Mouse (Mus musculus) intestine, embryonic 14.5 days (tissue): ENCODE data around the gene Nt5dc3. TPM values are rescaled to one million over a fixed set of nuclear protein-coding genes. Genes with fewer than 3 reads are reported as not detected.

Experiments
- ATAC-seq: fragments of 200-750 bp; cut with Nextera tagmentation; replicated peaks from 2 replicates; pipeline ENCODE4 v1.8.0; 2017; ENCODE audit warnings: low read depth, moderate number of reproducible peaks, moderate TSS enrichment, moderate library complexity; ENCODE audit not compliant: low FRiP score, low TSS enrichment
- DNase-seq: peaks from one replicate; pipeline ENCODE4 v3.0.0-alpha.2; 2018; ENCODE audit warnings: low spot score
- H3K27ac ChIP-seq: fragments of 300-500 bp; sonication (generic); 2 replicates; pipeline ENCODE4 v1.5.1; 2014; ENCODE audit warnings: low read depth, mild to moderate bottlenecking, control low read depth
- H3K27me3 ChIP-seq: fragments of 300-500 bp; sonication (generic); replicated peaks from 2 replicates; pipeline ENCODE4 v1.6.1; 2014; ENCODE audit warnings: low read length, control low read depth; ENCODE audit not compliant: control insufficient read depth, insufficient read depth
- H3K36me3 ChIP-seq: fragments of 300-500 bp; sonication (generic); 2 replicates; pipeline ENCODE4 v1.6.1; 2014; ENCODE audit warnings: low read length, control low read depth; ENCODE audit not compliant: control insufficient read depth, insufficient read depth
- H3K4me1 ChIP-seq: fragments of 300-500 bp; sonication (generic); replicated peaks from 2 replicates; pipeline ENCODE4 v1.6.1; 2014; ENCODE audit warnings: low read length, control low read depth, mixed read lengths; ENCODE audit not compliant: control insufficient read depth, insufficient read depth
- H3K4me2 ChIP-seq: fragments of 300-500 bp; sonication (generic); 2 replicates; pipeline ENCODE4 v1.6.1; 2014; ENCODE audit warnings: low read length
- H3K4me3 ChIP-seq: fragments of 300-500 bp; sonication (generic); 2 replicates; pipeline ENCODE4 v1.5.1; 2014; ENCODE audit warnings: low read depth, low read length, control low read depth, mixed read lengths
- H3K9ac ChIP-seq: fragments of 300-500 bp; sonication (generic); 2 replicates; pipeline ENCODE4 v1.6.1; 2014; ENCODE audit warnings: mild to moderate bottlenecking, low read length
- H3K9me3 ChIP-seq: fragments of 300-500 bp; sonication (generic); 2 replicates; pipeline ENCODE4 v1.6.1; 2016; ENCODE audit warnings: low read length, control low read depth; ENCODE audit not compliant: control insufficient read depth
- WGBS: fragments of 180-500 bp; shearing (Covaris S2); extraction: QIAGEN DNeasy Blood & Tissue Kit; methylation state at CpG from one replicate; pipeline ENCODE4 v1.1.7; 2014; 5-methylcytosine and 5-hydroxymethylcytosine counted together
- polyA plus RNA-seq: library from polyadenylated mRNA; unstranded; fragments of >200 nt; fragmentation: Nextera tagmentation; extraction: Ambion mirVana; gene quantifications from 2 replicates; pipeline ENCODE4 v1.2.1, GENCODE M21; 2014

The Nt5dc3 gene
- 1.9 and 2.2 TPM in 2 replicates for polyA plus RNA-seq

DNA sequence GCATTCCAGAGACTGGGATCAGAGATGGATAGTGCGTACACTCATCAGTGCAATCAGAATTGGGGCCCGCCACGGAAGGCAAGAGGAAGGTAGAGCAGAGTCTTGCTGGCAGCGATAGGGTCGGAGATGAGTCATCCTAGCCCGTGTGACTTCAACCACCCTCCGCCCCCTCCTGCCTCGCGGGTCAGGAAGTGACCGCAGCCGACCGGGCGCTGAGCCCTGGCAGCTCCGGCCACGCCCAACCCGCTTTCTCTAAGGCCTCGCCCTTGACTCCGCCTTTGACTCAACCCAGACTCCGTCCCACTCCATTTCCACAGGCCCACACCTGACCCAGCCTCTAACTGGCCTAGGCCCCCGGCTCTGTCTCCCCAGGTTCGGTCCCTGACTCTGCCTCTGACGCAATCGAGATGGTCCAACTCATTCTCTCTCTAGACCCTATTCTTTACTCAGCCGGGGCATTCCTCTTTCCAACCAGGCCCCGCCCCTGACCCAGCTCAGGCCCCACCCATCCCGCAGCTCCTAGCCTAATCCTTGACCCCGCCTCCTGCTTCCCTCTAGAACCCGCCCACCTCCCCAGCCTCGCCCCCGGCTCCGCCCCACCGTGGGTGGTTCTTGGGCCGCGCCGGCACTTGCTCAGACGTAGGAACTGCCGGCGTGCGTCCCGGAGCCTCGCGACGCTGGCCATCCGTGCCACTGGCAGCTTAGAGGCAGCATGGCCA lies at the start of gene Nt5dc3:
Nt5dc3 (plus strand) TSS at position 608 of the 719 bp plus-strand sequence.
- under 1% methylated on average over 44 of the region's 44 CpGs for WGBS
- Histone ChIP-seq H3K36me3 (no peaks in the 10 kb centered on the region), H3K9ac (peak within 1 kb of the TSS; percentile 58), H3K27ac (peak within 1 kb of the TSS; percentile 62; the same call in 1 of the 2 replicates), H3K9me3 (no peaks in the 10 kb centered on the region), H3K27me3 (no peaks in the 10 kb centered on the region), H3K4me1 (peaks cover 26% of the 10 kb centered on the region), H3K4me3 (peak within 1 kb of the TSS; percentile 58), H3K4me2 (peak within 1 kb of the TSS; percentile 87)
- ATAC-seq (peak; percentile 95), DNase-seq (peak; percentile 98)

DNA sequence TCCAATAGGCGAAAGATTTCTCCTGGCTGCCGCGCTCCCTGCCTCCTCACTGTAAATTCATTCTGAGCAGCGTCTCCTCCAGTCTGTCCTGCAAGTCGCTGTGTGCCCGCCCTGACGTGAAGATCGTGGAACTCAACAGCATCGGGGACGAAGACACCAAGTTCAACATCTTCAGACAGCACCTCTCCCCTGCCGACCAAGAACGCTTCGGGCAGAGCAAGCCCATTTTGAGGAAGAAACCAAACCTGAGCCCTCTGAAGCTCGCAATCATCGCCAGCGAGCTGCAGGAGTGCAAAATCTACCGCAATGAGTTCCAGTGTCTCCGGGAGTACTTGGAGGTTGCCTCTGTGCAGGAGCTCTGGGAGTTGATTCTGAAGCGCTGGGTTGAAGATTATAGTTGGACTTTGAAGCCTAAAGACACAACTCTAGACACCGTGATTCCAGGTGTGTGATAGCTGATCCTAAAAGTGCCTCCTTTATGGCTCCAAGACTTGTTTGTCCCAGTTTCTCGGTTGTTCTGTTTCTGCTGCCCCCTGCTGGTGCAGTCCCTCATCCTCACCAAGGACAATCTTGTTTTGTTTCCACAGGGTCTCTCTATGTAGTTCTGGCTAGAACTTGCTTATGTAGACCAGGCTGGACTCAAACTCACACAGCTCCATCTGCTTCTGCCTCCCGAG lies 47.8 kb upstream of the Nt5dc3 start:
- Histone ChIP-seq H3K4me2 (peak overlapping the region; percentile 65), H3K27me3 (no peaks in the 10 kb centered on the region), H3K27ac (0 out of 2 replicates have a peak overlapping the region, but pooled peaks have one; percentile 38), H3K4me3 (peak overlapping the region; percentile 44), H3K9me3 (no peaks in the 10 kb centered on the region), H3K36me3 (no peaks in the 10 kb centered on the region), H3K9ac (peak overlapping the region; percentile 65), H3K4me1 (0 out of 2 replicates have a peak, but pooled peaks cover 9% of the 10 kb centered on the region)
- ATAC-seq (peak; percentile 59; the same call in 1 of the 2 replicates), DNase-seq (peak; percentile 96)
- 16% methylated on average over 22 of the region's 22 CpGs for WGBS

DNA sequence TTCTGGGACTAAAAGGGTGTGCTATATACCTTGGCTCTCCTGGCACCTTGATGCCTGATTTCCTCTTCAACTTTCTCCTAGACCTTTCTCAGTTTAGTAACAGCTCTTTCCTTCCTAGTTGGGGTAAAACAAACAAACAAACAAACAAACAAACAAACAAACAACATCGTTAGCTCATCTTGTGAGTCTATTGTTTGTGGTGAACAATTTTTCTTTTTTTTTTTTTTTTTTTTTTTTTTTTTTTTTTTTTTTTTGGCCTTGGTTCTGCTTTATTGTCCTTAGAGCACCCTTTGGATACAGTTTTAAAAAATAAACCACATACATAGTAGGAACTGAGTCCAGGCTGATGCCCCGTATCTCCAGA lies 47.3 kb upstream of the Nt5dc3 start:
- no peak overlapping the region for H3K4me2 ChIP-seq

DNA sequence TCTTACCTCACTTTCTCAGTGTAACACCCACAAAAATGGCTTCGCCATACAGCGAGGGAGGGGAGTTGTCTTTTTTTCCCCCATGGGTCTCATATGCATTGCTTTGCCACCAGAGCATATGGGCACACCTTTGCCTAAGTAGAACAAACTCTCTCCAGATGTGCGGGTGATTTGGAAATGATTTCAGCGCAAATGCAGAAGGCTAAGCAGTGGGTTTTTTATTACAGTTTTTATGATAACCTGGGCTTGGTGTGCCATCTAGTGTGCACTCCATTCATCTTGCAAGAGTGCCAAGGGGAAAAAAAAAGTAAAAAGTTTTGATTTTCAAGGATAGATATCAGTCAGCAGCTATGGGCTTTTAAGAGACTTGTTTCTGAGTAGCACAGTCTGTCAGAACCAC lies 43.8 kb upstream of the Nt5dc3 start:
- no peaks in the 10 kb centered on the region for H3K36me3 ChIP-seq
- no peaks in the 10 kb centered on the region for H3K9me3 ChIP-seq
- H3K4me3 ChIP-seq = no peak overlapping the region
- no peak overlapping the region for H3K27ac ChIP-seq
- DNase-seq (peak; percentile 43), ATAC-seq (no peak)
- no peak overlapping the region for H3K4me2 ChIP-seq
- no peaks in the 10 kb centered on the region for H3K4me1 ChIP-seq
- H3K9ac ChIP-seq = no peak overlapping the region
- H3K27me3 ChIP-seq = no peaks in the 10 kb centered on the region
- WGBS = 77% methylated on average over 4 of the region's 4 CpGs

More for the DNA sequence above, 47.3 kb upstream of the Nt5dc3 start:
- 64% methylated on average over 2 of the region's 2 CpGs for WGBS
- no peak for DNase-seq
- Histone ChIP-seq H3K9ac (no peak overlapping the region), H3K9me3 (no peaks in the 10 kb centered on the region), H3K27ac (no peak overlapping the region), H3K4me3 (peak overlapping the region; percentile 44; the same call in 1 of the 2 replicates), H3K4me1 (0 out of 2 replicates have a peak, but pooled peaks cover 9% of the 10 kb centered on the region), H3K36me3 (no peaks in the 10 kb centered on the region), H3K27me3 (no peaks in the 10 kb centered on the region)
- ATAC-seq = no peak

DNA sequence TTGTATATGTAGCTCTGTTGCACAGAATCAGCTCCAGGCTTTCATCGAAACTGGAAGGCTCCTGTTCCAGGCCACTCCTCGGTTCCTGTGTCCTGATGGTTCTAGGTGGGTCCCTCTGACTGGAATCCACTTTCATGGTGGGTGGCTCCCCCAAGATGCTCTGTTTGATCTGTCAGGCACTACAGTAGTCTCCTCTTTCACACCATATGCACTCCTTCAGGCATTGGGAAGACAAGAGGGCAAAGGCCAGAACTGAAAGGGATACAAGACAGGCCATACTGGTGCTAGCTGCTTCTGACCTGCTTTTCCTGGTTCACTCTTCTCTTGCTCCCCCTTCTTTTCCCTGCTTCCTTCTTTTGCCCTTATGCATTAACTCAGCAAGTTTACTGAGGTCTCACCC lies 35.9 kb upstream of the Nt5dc3 start:
- H3K27me3 ChIP-seq = no peaks in the 10 kb centered on the region
- no peaks in the 10 kb centered on the region for H3K36me3 ChIP-seq
- no peak overlapping the region for H3K9ac ChIP-seq
- no peak overlapping the region for H3K4me3 ChIP-seq
- 91% methylated on average over 2 of the region's 2 CpGs for WGBS
- no peaks in the 10 kb centered on the region for H3K4me1 ChIP-seq
- no peak overlapping the region for H3K27ac ChIP-seq
- no peak overlapping the region for H3K4me2 ChIP-seq
- peak; percentile 24 for DNase-seq
- no peaks in the 10 kb centered on the region for H3K9me3 ChIP-seq
- ATAC-seq = no peak

DNA sequence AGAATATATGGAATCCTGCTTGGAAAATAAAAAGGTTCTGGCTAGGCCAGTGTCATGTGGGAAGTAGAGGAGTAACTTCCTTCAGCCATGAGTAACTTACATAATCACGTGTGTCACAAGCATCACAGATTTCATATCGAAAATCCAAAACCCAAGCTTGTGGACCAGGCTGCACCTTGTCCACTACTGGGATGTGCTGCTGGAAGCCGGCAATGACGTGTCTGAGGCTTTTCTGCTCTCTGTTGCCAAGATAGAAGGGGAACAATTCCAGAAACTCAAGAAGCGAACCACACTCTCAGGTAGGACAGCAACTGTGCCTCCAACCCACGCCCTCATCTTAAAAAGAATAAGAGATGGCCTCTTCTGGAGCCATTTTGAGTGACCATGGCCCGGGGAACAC lies 34.5 kb upstream of the Nt5dc3 start:
- WGBS = 84% methylated on average over 7 of the region's 7 CpGs

DNA sequence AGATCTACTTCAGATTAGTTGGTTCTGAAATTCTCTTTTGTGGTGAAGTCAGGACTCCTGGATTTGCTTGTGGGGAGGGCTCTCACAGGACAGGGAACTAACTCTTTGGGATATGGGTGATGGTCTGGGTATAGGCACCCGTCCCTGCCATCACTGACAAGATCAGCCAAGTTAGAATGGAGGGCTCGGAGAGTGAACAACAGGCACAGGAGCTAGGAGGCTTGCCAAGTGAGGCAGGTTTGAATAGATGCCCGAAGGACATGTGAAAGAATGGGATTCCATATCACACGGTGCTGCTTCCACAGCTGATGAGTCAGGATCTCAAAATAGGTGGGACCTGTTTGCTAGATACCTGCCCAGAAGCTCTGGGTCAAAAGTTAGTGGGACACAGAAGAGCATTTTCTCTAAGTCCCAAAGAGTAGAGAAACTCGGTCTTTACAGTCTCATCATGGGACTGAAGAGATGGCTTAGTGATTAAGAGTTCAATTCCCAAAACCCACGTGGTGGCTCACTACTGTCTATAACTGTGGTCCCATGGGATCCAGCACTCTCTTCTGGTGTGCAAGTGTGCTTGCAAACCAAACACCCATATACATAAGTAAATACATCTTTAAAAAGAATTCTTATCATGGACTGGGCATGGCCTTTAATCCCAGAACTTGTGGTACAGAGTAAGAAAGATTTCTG lies 22.8 kb upstream of the Nt5dc3 start:
- Histone ChIP-seq H3K4me3 (no peak overlapping the region), H3K4me1 (no peaks in the 10 kb centered on the region), H3K4me2 (no peak overlapping the region), H3K9ac (no peak overlapping the region), H3K27ac (no peak overlapping the region), H3K36me3 (no peaks in the 10 kb centered on the region), H3K9me3 (no peaks in the 10 kb centered on the region), H3K27me3 (no peaks in the 10 kb centered on the region)
- ATAC-seq (no peak), DNase-seq (peak; percentile 37)
- WGBS = 81% methylated on average over 6 of the region's 6 CpGs

More for the DNA sequence above, 34.5 kb upstream of the Nt5dc3 start:
- ATAC-seq (no peak), DNase-seq (peak; percentile 31)
- Histone ChIP-seq H3K9ac (no peak overlapping the region), H3K4me1 (no peaks in the 10 kb centered on the region), H3K27ac (no peak overlapping the region), H3K27me3 (no peaks in the 10 kb centered on the region), H3K4me2 (no peak overlapping the region), H3K36me3 (no peaks in the 10 kb centered on the region), H3K4me3 (no peak overlapping the region), H3K9me3 (no peaks in the 10 kb centered on the region)

DNA sequence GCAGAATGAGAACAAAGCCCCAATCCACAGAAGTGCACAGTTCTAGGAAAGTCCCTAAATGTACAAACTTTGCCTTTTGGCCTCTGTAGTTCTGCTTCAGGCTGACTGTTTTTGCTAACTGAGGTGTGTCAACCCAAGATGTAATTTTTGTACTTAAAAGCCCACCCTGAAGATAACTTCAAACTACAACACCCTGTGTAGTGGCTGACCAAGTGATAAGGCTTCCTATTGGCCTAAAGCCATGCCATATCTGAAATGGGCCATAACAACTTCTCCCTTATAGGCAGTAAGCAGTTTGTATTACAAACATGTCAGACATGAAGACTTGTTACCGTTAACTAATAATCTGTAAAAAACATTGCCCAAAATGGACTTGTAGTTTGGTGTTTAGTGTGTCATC lies 21.1 kb upstream of the Nt5dc3 start:
- DNase-seq = peak; percentile 28
- Histone ChIP-seq H3K4me3 (no peak overlapping the region), H3K9me3 (no peaks in the 10 kb centered on the region), H3K27me3 (no peaks in the 10 kb centered on the region), H3K4me1 (no peaks in the 10 kb centered on the region), H3K36me3 (no peaks in the 10 kb centered on the region), H3K9ac (no peak overlapping the region), H3K4me2 (no peak overlapping the region), H3K27ac (no peak overlapping the region)
- no peak for ATAC-seq
- WGBS = 93% methylated on average over 1 of the region's 1 CpGs
